Mouse (Mus musculus) myocyte (in vitro differentiated cells): ENCODE results near the gene Nfkb1. TPM values are rescaled to one million over a fixed set of nuclear protein-coding genes. Genes with fewer than 3 reads are reported as not detected.

Experiments
- H3K27me3 ChIP-seq: one replicate; pipeline ENCODE4 v1.6.1; 2011; ENCODE audit not compliant: control insufficient read depth, insufficient read depth, insufficient read length
- H3K36me3 ChIP-seq: one replicate; pipeline ENCODE4 v1.6.1; 2011; ENCODE audit not compliant: control insufficient read depth, insufficient read depth
- H3K4me2 ChIP-seq: one replicate; pipeline ENCODE4 v1.6.1; 2011; ENCODE audit warnings: low read depth, control low read depth
- H3K4me3 ChIP-seq: one replicate; pipeline ENCODE4 v1.5.1; 2011; ENCODE audit warnings: mild to moderate bottlenecking, control low read depth, moderate library complexity
- H3K79me2 ChIP-seq: one replicate; pipeline ENCODE4 v1.6.1; 2011; ENCODE audit not compliant: control insufficient read depth, insufficient read depth
- H3ac ChIP-seq: one replicate; pipeline ENCODE4 v1.6.1; 2011; ENCODE audit not compliant: control insufficient read depth, insufficient read length
- CEBPB ChIP-seq: IDR thresholded peaks from 2 replicates; pipeline ENCODE4 v1.6.1; 2011; ENCODE audit warnings: mild to moderate bottlenecking, moderate library complexity; ENCODE audit not compliant: poor library complexity, insufficient read depth, severe bottlenecking
- E2F4 ChIP-seq: IDR thresholded peaks from one replicate; pipeline ENCODE4 v1.6.1; 2011; ENCODE audit warnings: mild to moderate bottlenecking, control low read depth, moderate library complexity; ENCODE audit not compliant: insufficient read depth
- MAX ChIP-seq: IDR thresholded peaks from one replicate; pipeline ENCODE4 v1.6.1; 2011; ENCODE audit warnings: low read depth, mild to moderate bottlenecking, control low read depth
- MYOD1 ChIP-seq, 3 experiments: IDR thresholded peaks; one replicate each; pipeline ENCODE4 v1.6.1; 2011; ENCODE audit warnings: control low read depth in 2 of 3, low read depth in 2 of 3, mild to moderate bottlenecking in 2 of 3, moderate library complexity in 1 of 3; ENCODE audit not compliant: insufficient read length in 2 of 3, control insufficient read depth in 1 of 3
- MYOG ChIP-seq, 3 experiments: IDR thresholded peaks; one replicate each; pipeline ENCODE4 v1.6.1; 2011; ENCODE audit warnings: control low read depth in 2 of 3, low read depth in 2 of 3, mild to moderate bottlenecking in 2 of 3; ENCODE audit not compliant: insufficient read length in 2 of 3, control insufficient read depth in 1 of 3, insufficient read depth in 1 of 3
- POLR2A ChIP-seq: IDR thresholded peaks from one replicate; pipeline ENCODE4 v1.6.1; 2011; ENCODE audit warnings: low read depth, mild to moderate bottlenecking, control low read depth, moderate library complexity; ENCODE audit not compliant: insufficient read length
- POLR2AphosphoS2 ChIP-seq: IDR thresholded peaks from one replicate; pipeline ENCODE4 v1.6.1; 2011; ENCODE audit warnings: low read depth, control low read depth; ENCODE audit not compliant: insufficient read length
- REST ChIP-seq: IDR thresholded peaks from one replicate; pipeline ENCODE4 v1.6.1; 2011; ENCODE audit warnings: mild to moderate bottlenecking, control low read depth, moderate library complexity; ENCODE audit not compliant: insufficient read depth, insufficient read length
- SRF ChIP-seq: IDR thresholded peaks from one replicate; pipeline ENCODE4 v1.6.1; 2011; ENCODE audit warnings: low read depth; ENCODE audit not compliant: control insufficient read depth, insufficient read length
- TCF12 ChIP-seq: IDR thresholded peaks from one replicate; pipeline ENCODE4 v1.6.1; 2011; ENCODE audit warnings: mild to moderate bottlenecking, control low read depth; ENCODE audit not compliant: poor library complexity, insufficient read depth, severe bottlenecking
- TCF3 ChIP-seq: IDR thresholded peaks from one replicate; pipeline ENCODE4 v1.6.1; 2011; ENCODE audit warnings: low read depth, control low read depth; ENCODE audit not compliant: insufficient read length
- USF1 ChIP-seq: IDR thresholded peaks from one replicate; pipeline ENCODE4 v1.6.1; 2011; ENCODE audit warnings: low read depth, mild to moderate bottlenecking, control low read depth, moderate library complexity
- polyA plus RNA-seq: library from polyadenylated mRNA; unstranded; fragments of >200 nt; fragmentation: generic; extraction: Trizol; gene quantifications from one replicate; pipeline ENCODE4 v1.2.1, GENCODE M21; 2012; ENCODE audit warnings: missing spikeins

Nfkb1 gene
- polyA plus RNA-seq, 1 experiment = 35.3 TPM

DNA sequence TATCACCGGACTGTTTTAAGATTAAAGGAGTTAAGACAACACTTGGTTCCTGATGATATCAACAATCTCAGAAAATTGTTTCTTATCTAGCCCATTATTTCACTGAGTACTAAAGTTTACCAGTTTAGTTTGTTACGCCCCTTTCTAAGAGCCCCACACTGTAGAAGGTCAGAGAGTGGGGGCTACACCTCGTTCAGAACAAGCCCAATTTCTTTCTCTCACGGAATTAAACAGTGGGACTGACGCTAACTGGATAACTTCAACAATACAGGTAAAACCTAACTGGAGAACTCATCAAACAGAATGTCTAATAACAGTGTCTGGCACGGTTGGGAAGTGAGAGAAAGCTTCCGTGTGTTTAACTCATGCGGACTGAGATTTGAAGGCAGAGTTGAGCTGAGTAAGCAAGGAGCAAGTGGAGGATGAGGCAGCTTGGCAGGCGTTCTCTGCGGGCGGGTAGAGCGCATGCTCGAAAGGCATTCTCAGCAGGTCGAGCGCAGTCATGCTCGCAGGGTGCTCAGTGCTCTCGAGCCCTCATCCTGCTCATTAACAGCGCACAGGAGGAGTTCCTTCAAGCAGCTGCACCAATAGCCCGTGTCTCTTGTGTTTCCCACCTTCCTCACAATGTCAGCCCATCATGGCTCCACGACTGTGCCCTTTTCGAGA lies 60.8 kb downstream of the Nfkb1 start:
- H3ac ChIP-seq = no peak overlapping the region
- H3K36me3 ChIP-seq = peaks cover 28% of the 10 kb centered on the region
- no peak overlapping the region for H3K4me2 ChIP-seq
- no peak overlapping the region for H3K4me3 ChIP-seq
- TF ChIP-seq MYOD1 (IDR thresholded peaks at IDR 0.05; ENCODE audit: control insufficient read depth in 1 of 3, insufficient read length in 2 of 3, low read depth in 2 of 3) = no peak
- no peak for TF ChIP-seq E2F4
- TF ChIP-seq MYOG (IDR thresholded peaks at IDR 0.05; ENCODE audit: control insufficient read depth in 1 of 3, insufficient read depth in 1 of 3, insufficient read length in 2 of 3, low read depth in 2 of 3) = no peak
- no peak for TF ChIP-seq CEBPB
- no peak for TF ChIP-seq USF1
- no peak for TF ChIP-seq REST
- H3K27me3 ChIP-seq = no peaks in the 10 kb centered on the region
- H3K79me2 ChIP-seq = no peaks in the 10 kb centered on the region

DNA sequence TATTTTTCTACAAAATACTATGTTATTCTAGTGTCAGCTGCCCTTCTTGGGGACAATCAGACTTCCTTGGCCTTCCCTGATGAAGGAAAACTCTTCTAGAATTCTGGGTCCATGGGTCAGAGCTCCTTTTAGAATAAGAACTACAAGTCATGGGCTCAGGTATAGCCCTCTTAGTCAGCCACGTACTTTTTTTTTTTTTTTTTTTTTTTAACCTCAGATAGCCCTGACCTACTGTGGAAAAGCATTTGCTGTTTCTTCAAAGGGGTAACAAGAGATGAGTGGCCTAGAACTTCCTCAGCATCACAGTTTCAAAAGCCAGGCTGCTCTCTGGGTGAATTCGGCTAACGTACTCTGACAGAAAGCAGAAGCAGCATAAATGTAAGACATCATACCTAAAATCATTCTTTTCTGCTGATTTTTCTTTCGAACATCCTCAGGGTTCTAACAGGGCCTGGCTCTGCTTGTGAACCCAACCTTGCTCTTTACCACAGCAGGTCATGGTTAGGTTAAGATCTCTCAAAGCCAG lies 61.5 kb downstream of the Nfkb1 start:
- Histone ChIP-seq H3K4me2 (no peak overlapping the region), H3K36me3 (peaks cover 28% of the 10 kb centered on the region), H3K79me2 (no peaks in the 10 kb centered on the region), H3K27me3 (no peaks in the 10 kb centered on the region), H3K4me3 (no peak overlapping the region), H3ac (no peak overlapping the region)
- TF ChIP-seq MAX = no peak
- TF ChIP-seq CEBPB = no peak
- no peak for TF ChIP-seq TCF12
- TF ChIP-seq REST = no peak
- no peak for TF ChIP-seq SRF
- no peak for TF ChIP-seq POLR2AphosphoS2
- TF ChIP-seq TCF3 = no peak
- TF ChIP-seq E2F4 = no peak
- no peak for TF ChIP-seq POLR2A
- TF ChIP-seq MYOG (IDR thresholded peaks at IDR 0.05; ENCODE audit: control insufficient read depth in 1 of 3, insufficient read depth in 1 of 3, insufficient read length in 2 of 3, low read depth in 2 of 3) = no peak
- no peak for TF ChIP-seq USF1
- no peak for TF ChIP-seq MYOD1 (IDR thresholded peaks at IDR 0.05; ENCODE audit: control insufficient read depth in 1 of 3, insufficient read length in 2 of 3, low read depth in 2 of 3)

DNA sequence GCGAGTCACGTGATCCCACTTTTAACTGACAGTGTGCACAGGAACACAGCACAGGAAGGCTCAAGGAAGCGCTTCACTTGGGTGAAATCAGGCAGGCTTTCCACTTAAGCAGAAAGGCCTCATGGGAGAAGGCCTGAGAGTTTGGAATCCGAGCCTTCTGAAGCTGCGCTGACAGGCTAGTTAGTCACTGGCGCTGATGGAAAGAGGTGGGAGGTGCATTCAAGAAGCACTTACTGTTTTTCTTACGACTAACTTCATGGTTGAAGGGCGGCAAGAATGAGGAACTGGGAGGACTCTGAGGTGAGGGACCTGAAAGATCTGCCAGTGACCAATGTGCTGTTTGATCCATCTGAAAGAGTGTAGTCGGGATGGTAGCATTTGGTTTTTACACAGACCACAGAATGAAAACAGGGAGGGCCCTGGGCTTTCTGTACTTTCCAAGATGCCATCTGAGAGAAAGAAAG lies 62.6 kb downstream of the Nfkb1 start:
- Histone ChIP-seq H3K36me3 (peaks cover 34% of the 10 kb centered on the region), H3K27me3 (no peaks in the 10 kb centered on the region), H3ac (no peak overlapping the region), H3K4me3 (no peak overlapping the region), H3K4me2 (peak overlapping the region; percentile 54), H3K79me2 (no peaks in the 10 kb centered on the region)
- peak; percentile 67 for TF ChIP-seq USF1
- TF ChIP-seq TCF3 = no peak
- no peak for TF ChIP-seq REST
- TF ChIP-seq CEBPB = no peak
- no peak for TF ChIP-seq SRF
- TF ChIP-seq POLR2AphosphoS2 = no peak
- peak in 1 of 3 experiments; percentile 19 for TF ChIP-seq MYOD1 (IDR thresholded peaks at IDR 0.05; ENCODE audit: control insufficient read depth in 1 of 3, insufficient read length in 2 of 3, low read depth in 2 of 3)
- TF ChIP-seq MAX = no peak
- TF ChIP-seq POLR2A = no peak
- no peak for TF ChIP-seq E2F4
- TF ChIP-seq TCF12 = no peak
- TF ChIP-seq MYOG (IDR thresholded peaks at IDR 0.05; ENCODE audit: control insufficient read depth in 1 of 3, insufficient read depth in 1 of 3, insufficient read length in 2 of 3, low read depth in 2 of 3) = peak in 1 of 3 experiments; percentile 26

DNA sequence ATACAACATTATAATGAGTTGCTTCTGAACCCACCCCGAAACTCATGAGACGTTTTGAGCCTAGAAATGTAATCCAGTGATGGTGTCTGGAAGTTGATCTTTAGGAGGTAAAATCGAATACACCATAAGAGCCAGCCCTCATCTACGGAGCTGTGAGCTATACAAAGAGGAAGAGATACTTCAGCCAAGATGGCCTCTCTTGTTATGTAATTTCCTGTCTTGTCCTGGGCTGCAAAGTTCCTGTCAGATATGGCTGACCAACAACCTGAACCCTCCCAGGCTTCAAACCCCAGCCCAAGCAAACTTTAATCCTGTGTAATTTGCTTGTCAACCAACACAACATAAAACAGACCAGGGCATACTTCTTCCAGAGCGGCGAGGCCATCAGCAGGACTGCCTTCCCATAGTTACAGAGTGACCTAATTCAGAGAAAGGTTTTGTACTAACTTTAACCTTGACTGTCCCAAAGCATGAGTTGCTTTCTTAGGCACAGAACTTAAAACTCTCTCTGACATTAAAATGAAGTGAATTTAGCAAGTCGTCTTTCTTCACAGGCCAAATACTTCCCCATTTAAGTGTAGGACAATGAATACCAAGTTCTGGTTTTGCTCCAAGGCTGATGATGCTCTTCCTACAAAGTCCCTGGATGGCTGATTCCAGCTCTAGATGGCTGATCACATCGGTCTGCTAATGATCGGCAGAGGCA lies 63.2 kb downstream of the Nfkb1 start:
- Histone ChIP-seq H3K79me2 (no peaks in the 10 kb centered on the region), H3K4me2 (peak overlapping the region; percentile 54), H3ac (no peak overlapping the region), H3K27me3 (no peaks in the 10 kb centered on the region), H3K36me3 (peaks cover 38% of the 10 kb centered on the region), H3K4me3 (no peak overlapping the region)
- TF ChIP-seq POLR2A (no peak), TCF12 (no peak), SRF (no peak), MAX (no peak), TCF3 (no peak), MYOG (IDR thresholded peaks at IDR 0.05; ENCODE audit: control insufficient read depth in 1 of 3, insufficient read depth in 1 of 3, insufficient read length in 2 of 3, low read depth in 2 of 3) (no peak), USF1 (no peak), POLR2AphosphoS2 (no peak), REST (no peak), E2F4 (no peak), CEBPB (no peak), MYOD1 (IDR thresholded peaks at IDR 0.05; ENCODE audit: control insufficient read depth in 1 of 3, insufficient read length in 2 of 3, low read depth in 2 of 3) (no peak)
